Mouse (Mus musculus) thymus, postnatal 10 days (tissue): ENCODE measurements around the gene Prdm11.
A peak's percentile ranks its signal among the peaks of the same experiment; 100 is the strongest.

Experiments
- DNase-seq, 2 experiments: peaks; one replicate each; pipeline ENCODE4 v3.0.0; 2021; ENCODE audit warnings: low spot score in 2 of 2

The Prdm11 gene

DNA sequence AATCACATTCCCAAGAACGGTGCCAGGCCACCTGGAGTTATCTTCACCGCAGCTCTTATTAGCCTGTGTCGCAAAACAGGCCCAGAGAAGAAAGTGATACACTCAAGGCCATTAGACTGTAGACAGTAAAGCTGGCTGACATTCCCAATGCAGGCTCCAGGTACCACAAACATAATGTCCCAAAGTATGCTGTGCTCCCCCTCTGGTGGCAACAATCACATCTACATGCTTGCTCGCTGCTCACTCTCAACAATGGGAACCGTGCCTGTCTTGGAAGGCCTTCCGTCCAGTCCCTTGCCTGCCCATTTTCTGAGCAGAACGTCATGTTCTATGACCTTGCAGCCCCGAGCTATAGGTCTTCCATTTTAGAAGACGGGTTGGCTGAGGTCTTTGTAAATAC is 34.0 kb downstream of the Prdm11 start:
- no peak for DNase-seq

GRCm38 (mm10) chr2:93011465-93011864 is 34.5 kb downstream of the Prdm11 start:
- DNase-seq: no peak

GRCm38 (mm10) chr2:93007967-93008685 is 37.8 kb downstream of the Prdm11 start:
- DNase-seq: no peak

- DNase-seq: no peak
Observed at GRCm38 (mm10) chr2:93005028-93005427, 40.9 kb downstream of the Prdm11 start.

DNA sequence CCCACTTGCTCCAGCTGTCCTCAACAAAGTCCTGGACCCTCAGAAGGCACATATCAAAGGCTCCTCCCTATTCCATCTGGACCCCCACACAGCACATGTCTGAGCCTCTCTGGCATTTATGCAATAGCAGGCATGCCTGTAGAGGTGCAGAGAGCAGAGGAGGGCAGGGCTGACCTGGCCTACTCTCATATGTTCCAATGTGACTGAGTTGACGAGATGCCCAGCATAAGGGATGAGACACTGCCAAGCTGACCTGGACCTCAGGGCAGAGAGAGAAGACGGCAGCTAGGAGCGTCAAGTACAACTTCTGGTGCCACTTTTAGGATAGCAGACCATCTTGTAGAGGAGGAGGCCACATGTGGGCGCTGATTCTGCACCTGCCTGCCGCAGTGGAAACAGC is 54.0 kb downstream of the Prdm11 start:
- no peak for DNase-seq

- no peak for DNase-seq
Observed at GRCm38 (mm10) chr2:92989593-92989992, 56.4 kb downstream of the Prdm11 start.

DNA sequence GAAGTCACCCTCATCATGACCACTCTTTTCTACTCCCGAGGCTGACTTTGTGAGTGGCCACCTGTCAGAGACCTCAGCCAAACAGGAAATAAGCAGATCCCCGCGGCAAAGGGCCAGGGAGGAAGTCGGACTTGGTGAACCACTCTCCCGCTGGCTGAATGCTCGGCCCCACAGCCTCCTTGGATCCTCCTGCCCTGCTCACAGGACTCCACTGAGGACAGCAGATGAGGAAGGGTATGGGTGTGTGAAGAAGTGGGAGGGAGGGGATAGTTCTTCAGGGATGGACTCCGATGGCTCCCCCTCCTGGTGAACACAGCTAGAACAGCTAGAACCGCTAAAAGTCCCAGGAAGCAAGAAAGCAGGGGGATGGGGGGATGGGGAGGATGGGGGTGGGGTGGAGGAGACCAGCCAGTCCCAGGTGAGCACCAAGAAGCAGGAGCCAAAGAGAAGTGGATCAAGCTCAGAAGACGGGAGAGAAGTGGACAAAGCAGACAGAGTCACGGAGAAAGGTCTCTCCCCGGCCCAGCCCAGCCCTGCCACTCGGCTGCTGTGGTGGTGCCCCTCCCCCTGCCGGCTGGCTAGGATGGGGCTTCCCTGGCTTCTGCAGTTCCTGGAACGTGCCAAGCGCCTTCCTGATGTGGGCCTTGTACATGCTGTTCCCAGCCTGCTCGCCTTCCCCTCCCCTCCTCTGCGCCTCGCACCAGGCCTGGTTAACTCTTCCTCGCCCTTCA is 57.9 kb downstream of the Prdm11 start:
- peak in 1 of 2 experiments; percentile 44 for DNase-seq

- DNase-seq: no peak
Observed at GRCm38 (mm10) chr2:92987108-92987618, 58.8 kb downstream of the Prdm11 start.

GRCm38 (mm10) chr2:92985600-92985999 is 60.4 kb downstream of the Prdm11 start:
- no peak for DNase-seq

- no peak for DNase-seq
Observed at GRCm38 (mm10) chr2:92985171-92985570, 60.8 kb downstream of the Prdm11 start.

DNA sequence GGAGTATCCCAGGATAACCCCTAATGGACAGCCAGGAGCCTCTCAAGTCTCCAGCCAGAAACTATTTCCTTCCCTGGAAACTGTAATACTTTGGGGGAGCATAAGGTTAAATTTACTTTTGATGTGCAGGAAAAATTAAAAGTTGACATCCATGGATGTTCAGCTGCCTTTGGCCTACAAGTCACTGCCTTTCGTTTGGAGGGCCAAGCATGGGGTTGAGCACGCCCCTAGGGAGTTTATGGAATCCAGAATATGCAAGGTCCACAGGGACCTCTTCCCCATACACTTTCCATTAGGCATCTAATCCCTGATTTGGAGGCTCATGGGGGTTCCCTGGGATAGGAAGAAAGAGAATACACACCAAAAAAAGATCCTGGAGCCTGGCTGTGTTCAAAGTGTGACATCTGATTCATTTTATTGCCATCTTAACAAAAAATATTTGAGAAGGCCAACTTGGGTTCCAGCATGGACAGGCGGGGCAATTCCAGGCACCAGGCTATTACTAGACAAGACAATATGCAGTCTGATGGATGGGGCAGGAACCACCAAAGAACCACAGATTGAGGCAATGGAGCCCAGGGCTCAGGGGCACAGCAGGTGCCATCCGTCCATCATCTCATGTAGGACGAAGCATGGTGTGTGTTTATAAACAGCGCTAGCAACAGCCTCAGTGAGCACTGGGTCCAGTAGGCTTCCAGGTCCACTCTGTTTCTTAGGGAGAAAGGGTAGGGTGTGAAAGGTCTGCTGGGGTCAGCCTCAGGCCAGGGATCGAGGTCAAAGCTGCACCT is 61.5 kb downstream of the Prdm11 start:
- no peak for DNase-seq

GRCm38 (mm10) chr2:92983273-92983620 is 62.7 kb downstream of the Prdm11 start:
- DNase-seq: no peak

GRCm38 (mm10) chr2:92982591-92983272 is 63.2 kb downstream of the Prdm11 start:
- no peak for DNase-seq

- no peak for DNase-seq
Observed at GRCm38 (mm10) chr2:92980165-92980564, 65.8 kb downstream of the Prdm11 start.

- DNase-seq: no peak
Observed at GRCm38 (mm10) chr2:92975031-92975790, 70.8 kb downstream of the Prdm11 start.

DNA sequence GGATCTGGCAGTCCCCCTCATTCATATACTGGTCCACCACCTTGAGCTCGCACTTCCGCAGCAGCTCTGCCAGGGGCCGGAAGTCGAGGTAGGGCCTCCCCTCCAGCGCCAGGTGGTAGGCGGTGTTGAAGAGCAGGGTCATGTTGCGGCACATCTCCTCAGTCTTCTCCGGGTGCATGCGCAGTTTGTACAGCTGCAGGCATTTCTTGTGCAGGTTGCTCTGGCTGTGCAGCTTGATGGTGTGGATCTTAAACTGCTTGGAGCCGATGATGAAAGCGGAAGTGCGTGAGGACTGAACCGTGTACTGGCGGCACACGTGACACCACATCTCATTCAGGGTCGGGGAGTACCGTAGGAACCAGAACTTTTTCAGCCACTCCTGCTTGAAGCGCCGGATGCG is 72.3 kb downstream of the Prdm11 start:
- DNase-seq: no peak

DNA sequence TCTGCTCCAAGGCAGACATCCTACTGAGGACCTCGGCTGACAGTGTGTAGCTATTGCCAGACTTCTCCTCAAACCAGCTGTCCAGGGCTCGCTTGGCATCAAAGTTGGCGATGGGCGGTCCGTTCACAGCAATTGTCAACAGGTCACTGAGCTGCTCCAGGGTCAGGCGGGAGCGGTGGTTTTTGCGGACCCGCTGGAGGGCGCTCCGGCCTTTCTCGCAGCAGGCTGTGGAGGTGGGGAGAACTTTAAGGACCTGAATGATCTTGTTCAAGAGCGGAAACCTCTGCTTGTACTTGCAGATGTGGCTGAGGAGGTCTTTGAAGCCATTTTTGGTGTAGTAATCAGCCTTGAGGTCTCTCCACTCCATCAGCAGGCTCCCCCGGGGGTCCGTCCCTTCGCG is 73.9 kb downstream of the Prdm11 start:
- DNase-seq: no peak

GRCm38 (mm10) chr2:92971536-92971935 is 74.4 kb downstream of the Prdm11 start:
- DNase-seq: peak; percentile 42 to 57

DNA sequence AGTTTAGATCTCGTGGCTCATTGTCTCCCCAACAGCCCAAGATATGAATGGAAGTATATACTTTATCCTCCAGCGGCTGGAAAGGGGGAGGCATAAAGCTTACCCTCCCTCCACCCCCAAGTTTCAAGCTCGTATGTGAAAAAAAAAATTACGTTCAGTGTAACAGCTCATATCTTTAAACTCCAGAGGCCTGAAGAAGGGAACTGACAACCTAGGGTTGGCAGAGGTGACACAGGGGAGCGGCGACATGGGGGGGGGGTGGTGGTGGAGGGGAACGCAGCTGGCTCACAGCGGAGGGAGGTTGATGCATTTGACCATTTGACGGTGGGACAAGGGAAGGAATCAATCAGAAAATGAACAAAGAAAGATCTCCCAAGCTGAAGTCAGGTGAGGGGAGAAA is 74.9 kb downstream of the Prdm11 start:
- DNase-seq: no peak

GRCm38 (mm10) chr2:92967839-92968166 is 78.2 kb downstream of the Prdm11 start:
- no peak for DNase-seq
